Mouse (Mus musculus): ENCODE data around the gene Ftcd. TPM values are rescaled to one million over a fixed set of nuclear protein-coding genes. Genes with fewer than 3 reads are reported as not detected.

Gene Ftcd
- total RNA-seq, 2 experiments from 2014 or later = not detected

DNA sequence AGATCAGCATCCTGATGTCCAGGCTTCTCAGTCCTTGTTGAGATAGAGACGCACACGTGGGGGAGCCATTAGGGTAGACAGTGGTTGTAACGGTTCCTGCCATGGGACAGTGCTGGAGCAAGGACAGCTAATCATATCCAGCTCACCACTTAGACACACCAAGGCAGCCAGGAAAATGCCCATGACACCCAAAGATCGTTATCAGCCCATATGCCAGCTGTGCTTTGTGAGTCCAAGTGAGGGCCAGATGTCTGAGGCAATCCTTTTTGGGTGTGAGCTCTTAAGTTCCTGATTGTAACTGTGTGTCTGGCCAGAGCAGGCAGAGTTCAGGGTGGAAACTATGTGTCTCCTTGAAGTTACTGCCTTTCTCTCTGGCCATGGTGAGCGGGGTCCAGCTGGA, 21.4 kb upstream of the Ftcd start:
- TF ChIP-seq CTCF (IDR thresholded peaks at IDR 0.05) = no peak
- DNase-seq (ENCODE audit: extremely low spot score in 1 of 2, low spot score in 2 of 2) = no peak
- Histone ChIP-seq H3K27ac (no peak overlapping the region), H3K4me3 (no peak overlapping the region)
- intact Hi-C loops (cut with DNase I) = loop anchor here (5.0 kb wide), 1 partner anchor 178 kb away; no protein-coding TSS in a partner anchor

DNA sequence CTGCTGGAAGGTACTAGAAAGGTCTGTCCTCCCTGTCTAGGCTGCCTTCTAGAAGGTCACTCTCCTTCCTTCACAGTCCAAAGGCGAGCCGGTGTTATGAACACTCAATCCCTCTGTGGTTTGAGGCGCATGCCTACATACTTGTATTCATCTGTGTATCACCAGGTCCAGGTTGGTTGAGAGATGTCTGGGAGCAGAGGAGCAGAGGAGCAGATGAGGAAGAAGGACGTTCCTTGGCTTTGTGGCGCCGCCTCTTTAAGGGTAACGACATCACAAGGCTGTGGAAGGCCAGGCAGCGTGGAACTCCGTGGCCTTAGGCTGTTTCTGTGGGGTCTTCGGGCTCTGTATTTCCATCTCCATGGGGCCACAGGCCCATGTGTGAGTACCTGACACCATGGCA, 13.5 kb upstream of the Ftcd start, which contains the start of gene Spatc1l:
Spatc1l (plus strand) TSS at position 301 of the 400 bp plus-strand sequence.
- DNase-seq (ENCODE audit: extremely low spot score in 1 of 2, low spot score in 2 of 2) = no peak

DNA sequence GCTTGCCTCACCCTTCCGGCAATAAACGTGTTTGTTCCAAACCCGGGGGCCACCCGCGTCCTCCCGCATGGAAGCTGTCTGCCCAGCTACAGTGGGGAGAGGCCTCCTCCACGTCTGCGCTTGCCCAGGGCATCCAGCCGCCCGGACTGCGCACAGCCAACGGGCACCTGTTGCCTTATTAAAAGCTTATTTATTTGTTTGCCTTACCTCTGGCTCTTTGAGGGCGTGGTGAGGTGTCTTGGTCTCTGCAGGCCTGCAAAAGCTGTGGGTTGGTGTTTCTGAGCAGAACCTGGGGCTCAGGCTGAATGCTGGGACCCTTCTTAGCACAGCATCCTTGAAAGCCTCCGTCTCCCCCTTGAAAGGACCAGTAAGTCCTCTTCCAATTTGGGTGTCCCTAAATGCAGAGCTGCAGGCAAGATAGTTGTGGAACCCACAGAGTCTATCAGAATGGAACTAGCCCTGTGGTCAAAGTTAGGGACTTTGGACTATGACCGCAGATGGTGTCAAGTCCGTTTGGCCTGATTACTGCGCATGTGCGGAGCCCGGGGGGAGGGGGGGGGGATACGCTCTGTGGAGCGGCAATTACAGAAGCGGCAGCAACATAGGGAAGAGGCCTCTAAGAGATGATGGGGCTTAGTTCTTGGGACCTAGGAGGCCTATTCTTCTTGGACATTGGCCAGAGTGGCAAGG, 5.3 kb upstream of the Ftcd start:
- H3K27ac ChIP-seq = no peak overlapping the region
- H3K4me3 ChIP-seq = no peak overlapping the region
- TF ChIP-seq CTCF (IDR thresholded peaks at IDR 0.05) = no peak
- DNase-seq (ENCODE audit: extremely low spot score in 1 of 2, low spot score in 2 of 2) = no peak
- intact Hi-C loops (cut with DNase I) = no loop called here

More for the DNA sequence above, 13.5 kb upstream of the Ftcd start, which contains the start of gene Spatc1l:
- Histone ChIP-seq H3K4me3 (no peak within 1 kb of the TSS), H3K27ac (no peak within 1 kb of the TSS)
- intact Hi-C loops (cut with DNase I) = no loop called here
- TF ChIP-seq CTCF (IDR thresholded peaks at IDR 0.05) = no peak

DNA sequence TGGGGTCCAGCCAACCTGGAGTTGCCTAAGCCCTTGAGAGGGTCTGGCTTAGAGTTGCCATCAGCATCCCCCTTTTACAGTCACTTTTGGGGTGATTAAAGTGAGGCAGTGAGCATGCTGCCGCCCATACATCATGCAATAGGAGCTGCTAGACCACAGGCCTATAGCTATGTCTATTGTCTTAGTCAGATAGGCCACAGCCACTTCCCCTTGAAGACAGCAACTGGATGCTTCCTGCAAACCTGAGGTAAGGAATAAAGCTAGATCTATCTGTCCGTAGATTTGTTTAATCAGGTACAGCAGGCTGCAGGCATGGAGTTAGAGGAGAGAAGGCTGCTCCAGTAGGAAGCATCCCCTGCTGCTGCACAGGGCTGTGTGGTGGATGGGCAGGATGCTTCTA, 4.4 kb upstream of the Ftcd start:
- Histone ChIP-seq H3K27ac (no peak overlapping the region), H3K4me3 (no peak overlapping the region)
- intact Hi-C loops (cut with DNase I) = no loop called here
- TF ChIP-seq CTCF (IDR thresholded peaks at IDR 0.05) = no peak
- no peak for DNase-seq (ENCODE audit: extremely low spot score in 1 of 2, low spot score in 2 of 2)

DNA sequence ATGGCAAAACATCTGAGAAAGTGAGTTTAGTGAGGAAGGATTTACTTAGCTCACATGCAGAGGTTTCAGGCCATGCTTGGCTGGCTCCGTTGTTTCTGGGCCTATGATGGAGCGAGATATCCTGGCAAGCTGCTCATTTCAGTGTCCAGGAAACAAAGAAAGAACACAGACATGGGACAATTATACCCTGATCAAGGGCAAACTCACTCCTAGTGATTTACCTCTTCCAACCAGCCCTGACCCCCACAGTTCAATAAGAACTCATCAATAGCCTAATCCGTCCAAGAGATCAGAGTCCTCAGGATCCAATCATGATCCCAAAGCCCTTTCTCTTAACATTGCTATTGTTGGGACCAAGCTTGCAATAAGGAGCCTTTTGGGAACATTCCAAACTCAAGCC, 3.3 kb upstream of the Ftcd start:
- Histone ChIP-seq H3K4me3 (no peak overlapping the region), H3K27ac (no peak overlapping the region)
- TF ChIP-seq CTCF (IDR thresholded peaks at IDR 0.05) = no peak
- DNase-seq (ENCODE audit: extremely low spot score in 1 of 2, low spot score in 2 of 2) = no peak
- intact Hi-C loops (cut with DNase I) = no loop called here

DNA sequence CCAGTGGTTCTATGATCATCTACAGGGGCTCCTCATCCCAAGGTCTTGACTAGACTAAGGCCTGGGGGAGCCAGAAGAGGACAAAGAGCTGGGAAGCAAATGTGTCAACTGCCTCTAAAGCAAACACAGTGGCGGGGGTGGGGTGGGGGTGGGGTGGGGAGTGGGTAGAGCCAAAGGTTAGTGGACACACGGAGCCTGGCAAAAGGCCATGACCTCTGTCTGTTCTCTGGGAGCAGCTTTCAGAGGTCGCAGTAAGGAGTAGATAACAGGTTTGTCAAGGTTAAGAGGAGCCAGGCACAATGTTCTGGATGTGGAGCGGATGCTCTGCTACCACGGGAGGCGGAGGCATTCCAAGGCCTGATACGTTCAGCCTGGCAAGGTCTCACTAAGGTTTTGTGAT, 1.5 kb downstream of the Ftcd start:
- Histone ChIP-seq H3K27ac (no peak overlapping the region), H3K4me3 (no peak overlapping the region)
- intact Hi-C loops (cut with DNase I) = no loop called here
- DNase-seq (ENCODE audit: extremely low spot score in 1 of 2, low spot score in 2 of 2) = no peak
- TF ChIP-seq CTCF (IDR thresholded peaks at IDR 0.05) = no peak

DNA sequence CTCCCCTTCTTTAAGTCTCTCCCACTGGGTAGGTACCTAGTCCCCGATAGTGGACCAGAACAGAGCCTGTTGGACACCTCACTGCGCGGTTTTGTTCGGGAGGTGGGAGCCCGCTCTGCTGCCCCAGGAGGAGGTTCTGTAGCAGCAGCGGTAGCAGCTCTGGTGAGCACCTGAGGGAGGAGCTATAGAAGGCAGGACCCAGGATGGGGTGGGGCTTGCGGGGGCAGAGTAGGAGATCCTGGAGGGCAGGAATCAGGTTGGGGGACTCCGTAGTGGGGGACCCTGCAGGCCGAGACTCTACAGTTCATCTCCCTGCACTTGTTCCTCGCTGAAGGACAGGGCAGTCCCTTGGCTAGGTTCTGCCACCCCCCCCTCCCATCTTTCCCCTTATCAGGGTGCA, 8.7 kb downstream of the Ftcd start:
- Histone ChIP-seq H3K27ac (no peak overlapping the region), H3K4me3 (no peak overlapping the region)
- no peak for TF ChIP-seq CTCF (IDR thresholded peaks at IDR 0.05)
- intact Hi-C loops (cut with DNase I) = no loop called here
- DNase-seq (ENCODE audit: extremely low spot score in 1 of 2, low spot score in 2 of 2) = no peak

DNA sequence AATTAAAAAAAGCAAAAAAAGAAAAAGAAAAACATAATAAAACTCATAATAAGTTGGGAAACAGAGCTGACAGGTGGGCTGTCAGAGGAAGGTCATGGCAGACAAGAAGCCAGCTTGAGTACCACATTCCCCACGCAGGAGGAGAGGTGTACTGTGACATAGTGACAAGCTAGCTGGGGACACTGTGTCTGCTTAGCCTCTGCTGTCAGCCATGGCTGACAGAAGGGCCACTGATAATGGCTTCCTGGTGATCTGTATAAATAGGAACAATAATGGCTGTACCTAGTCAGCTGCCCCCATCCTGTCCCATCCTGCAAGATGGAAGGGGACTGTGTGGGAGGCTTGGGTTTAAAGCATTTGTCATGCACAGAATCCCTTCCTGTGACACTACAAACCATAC, 10.7 kb downstream of the Ftcd start:
- no peak overlapping the region for H3K27ac ChIP-seq
- intact Hi-C loops (cut with DNase I) = no loop called here
- no peak for DNase-seq (ENCODE audit: extremely low spot score in 1 of 2, low spot score in 2 of 2)
- no peak overlapping the region for H3K4me3 ChIP-seq
- no peak for TF ChIP-seq CTCF (IDR thresholded peaks at IDR 0.05)

DNA sequence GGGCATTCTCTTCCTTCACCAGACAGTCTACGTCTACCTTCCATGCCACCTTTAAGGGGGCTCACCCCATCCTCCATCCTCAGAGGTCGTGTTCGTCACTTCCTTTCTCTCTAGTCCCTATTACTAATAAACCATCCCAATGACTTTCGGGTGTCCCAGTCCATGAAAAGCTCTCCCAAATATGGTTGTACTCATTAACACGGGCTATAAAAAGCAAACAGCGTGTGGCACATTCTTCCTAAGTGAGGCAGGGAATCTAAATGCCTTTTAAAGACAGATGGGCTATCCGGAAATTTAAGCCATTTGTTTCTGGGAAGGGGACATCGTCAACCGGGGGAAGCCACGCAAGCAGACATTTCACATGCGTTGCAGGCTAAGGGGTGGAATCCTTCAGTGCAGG, 14.7 kb downstream of the Ftcd start:
- DNase-seq (ENCODE audit: extremely low spot score in 1 of 2, low spot score in 2 of 2) = no peak
- intact Hi-C loops (cut with DNase I) = no loop called here
- Histone ChIP-seq H3K4me3 (no peak overlapping the region), H3K27ac (no peak overlapping the region)
- TF ChIP-seq CTCF (IDR thresholded peaks at IDR 0.05) = no peak

DNA sequence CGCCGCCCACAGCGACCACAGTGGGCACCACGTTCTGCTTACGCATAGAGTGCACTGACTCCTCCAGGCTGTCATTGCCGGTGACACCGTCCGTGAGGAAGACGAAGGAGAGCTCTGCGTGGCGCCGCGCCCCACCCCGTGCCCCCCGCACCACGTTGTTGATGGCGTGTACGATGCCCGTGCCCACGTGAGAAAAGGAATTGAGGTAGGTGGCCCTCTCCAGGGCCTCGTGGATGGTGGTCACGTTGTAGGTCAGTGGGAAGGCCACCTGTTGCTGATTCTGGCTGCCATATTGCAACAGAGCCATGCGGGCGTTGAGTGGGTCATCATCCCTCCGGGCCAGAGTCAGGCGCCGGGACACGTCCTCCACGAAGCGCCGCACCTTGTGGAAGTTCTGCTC, 20.9 kb downstream of the Ftcd start:
- no peak overlapping the region for H3K27ac ChIP-seq
- intact Hi-C loops (cut with DNase I) = no loop called here
- TF ChIP-seq CTCF (IDR thresholded peaks at IDR 0.05) = no peak
- no peak overlapping the region for H3K4me3 ChIP-seq
- DNase-seq (ENCODE audit: extremely low spot score in 1 of 2, low spot score in 2 of 2) = no peak

DNA sequence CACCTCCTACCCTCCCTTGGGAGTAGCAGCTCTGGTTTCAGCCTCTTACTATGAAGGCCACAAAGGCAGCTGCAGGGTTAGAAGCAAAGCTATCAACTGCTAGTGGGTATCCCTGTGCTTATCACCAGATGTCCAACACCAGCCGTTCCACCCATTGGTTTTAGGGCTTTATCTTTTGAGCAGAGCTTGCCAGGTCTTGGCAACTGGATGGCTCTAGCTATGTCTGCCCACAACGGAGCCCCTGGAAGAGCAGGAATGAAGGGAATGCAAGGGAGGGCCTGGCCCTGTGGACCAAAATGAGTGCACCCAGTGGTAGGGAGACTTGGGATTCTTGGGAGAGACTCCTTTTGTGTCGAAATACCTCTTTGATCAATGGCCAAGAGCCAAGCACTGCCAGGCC, 27.2 kb downstream of the Ftcd start:
- intact Hi-C loops (cut with DNase I) = no loop called here
- no peak for DNase-seq (ENCODE audit: extremely low spot score in 1 of 2, low spot score in 2 of 2)
- no peak overlapping the region for H3K27ac ChIP-seq
- TF ChIP-seq CTCF (IDR thresholded peaks at IDR 0.05) = no peak
- no peak overlapping the region for H3K4me3 ChIP-seq

DNA sequence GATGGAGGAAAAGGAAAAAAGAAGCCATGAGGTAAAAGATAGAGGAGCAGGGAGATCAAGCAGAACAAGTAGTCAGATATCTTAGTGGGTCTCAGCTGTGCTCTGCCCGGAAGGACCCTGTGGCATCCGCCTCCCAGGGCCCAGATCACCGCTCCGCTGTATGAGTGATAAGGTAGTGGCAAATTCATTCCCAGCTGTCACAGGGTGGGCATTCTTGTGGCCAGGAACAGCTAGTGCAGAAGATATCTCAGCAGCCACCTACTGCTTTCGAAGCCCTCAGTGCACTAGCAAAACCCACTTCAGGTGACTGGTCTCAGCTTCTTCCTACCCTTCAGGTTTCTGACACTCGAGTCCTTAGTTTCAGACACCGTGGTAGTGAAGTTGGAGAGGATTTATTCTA, 37.0 kb downstream of the Ftcd start:
- no peak for DNase-seq (ENCODE audit: extremely low spot score in 1 of 2, low spot score in 2 of 2)
- no peak overlapping the region for H3K4me3 ChIP-seq
- intact Hi-C loops (cut with DNase I) = no loop called here
- no peak overlapping the region for H3K27ac ChIP-seq
- no peak for TF ChIP-seq CTCF (IDR thresholded peaks at IDR 0.05)

DNA sequence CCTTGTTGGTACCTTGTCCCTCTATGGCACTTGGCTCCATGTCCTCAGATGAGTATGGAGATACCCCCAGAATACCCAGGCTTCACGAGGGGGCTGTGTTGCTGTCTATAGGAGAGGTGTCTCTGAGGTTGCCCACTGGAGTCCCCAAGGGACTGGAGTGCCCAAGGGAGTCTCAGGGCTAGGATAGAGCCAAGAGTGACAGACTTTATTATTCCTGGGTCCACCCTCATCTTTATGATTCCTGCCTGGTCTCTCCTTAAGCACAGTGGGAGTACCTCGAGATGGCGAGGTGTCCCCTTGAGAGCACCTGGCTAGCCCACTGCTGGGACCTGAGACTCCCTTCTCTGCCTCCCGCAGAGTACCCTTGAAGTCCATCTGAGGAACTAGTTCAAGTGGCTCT, 47.0 kb downstream of the Ftcd start:
- Histone ChIP-seq H3K4me3 (no peak overlapping the region), H3K27ac (no peak overlapping the region)
- intact Hi-C loops (cut with DNase I) = no loop called here
- no peak for TF ChIP-seq CTCF (IDR thresholded peaks at IDR 0.05)
- DNase-seq (ENCODE audit: extremely low spot score in 1 of 2, low spot score in 2 of 2) = no peak

Measured in left cerebral cortex, adult 2 months (tissue).